In the genomic region with DNA sequence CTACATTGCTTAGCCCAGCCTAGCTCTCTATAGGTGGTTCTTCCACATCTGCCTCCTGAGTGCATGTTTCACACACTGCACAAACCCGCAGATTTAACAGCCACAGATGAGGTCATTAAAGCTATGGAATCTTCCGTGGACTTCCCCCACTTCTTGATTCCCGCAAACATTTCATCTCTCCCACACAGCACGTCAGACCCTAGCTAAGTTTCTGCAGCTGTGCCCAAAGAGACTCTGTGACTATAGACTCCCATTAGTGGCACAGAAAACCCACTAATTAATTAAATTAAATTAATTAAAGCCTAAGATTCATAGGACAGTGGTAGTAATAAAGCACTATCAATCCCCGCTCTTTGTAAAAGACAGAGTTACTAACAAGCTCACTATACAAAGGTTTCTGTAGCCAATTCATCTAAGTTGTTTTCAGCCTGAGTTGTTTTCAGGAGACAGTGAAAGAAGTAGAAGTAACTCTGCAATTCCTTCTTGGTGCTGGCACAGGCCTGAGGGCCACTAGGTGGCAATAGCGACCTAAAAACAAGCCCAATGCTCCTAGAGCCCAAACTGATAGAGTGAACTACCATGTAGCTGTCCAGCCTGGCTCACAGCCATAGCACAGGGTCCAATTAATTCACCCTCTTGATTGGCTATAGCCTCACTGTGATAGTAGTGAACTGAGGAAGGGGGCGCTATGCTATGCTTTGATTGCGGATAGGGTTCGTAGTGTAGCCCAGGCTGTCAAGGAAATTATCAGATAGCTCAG, we compare ENCODE assay signal across 8 mouse cellular contexts. TPM values are rescaled to one million over a fixed set of nuclear protein-coding genes. Genes with fewer than 3 reads are reported as not detected.
DNase-seq lines count a peak whose midpoint lies in the region; ATAC-seq lines count a peak whose summit lies in the region.

No protein-coding gene starts in this region.

- H3K36me3 ChIP-seq in intestine, embryonic 16.5 days (ENCODE audit: control insufficient read depth, insufficient read depth, low read length): no peaks in the 10 kb centered on the region
- H3K36me3 ChIP-seq in midbrain, embryonic 13.5 days: no peaks in the 10 kb centered on the region

- ATAC-seq in intestine, embryonic 16.5 days: peak; percentile 67; the same call in 1 of the 2 replicates
- ATAC-seq in midbrain, embryonic 13.5 days: peak; percentile 87
- ATAC-seq in erythroblast, adult 5-6 weeks (replicated peaks; ENCODE audit: low FRiP score, poor library complexity, severe bottlenecking): no peak

- no peaks in the 10 kb centered on the region for H3K27me3 ChIP-seq in intestine, embryonic 16.5 days (replicated peaks; ENCODE audit: control insufficient read depth, insufficient read depth, low read length)
- no peaks in the 10 kb centered on the region for H3K27me3 ChIP-seq in midbrain, embryonic 13.5 days

- intact Hi-C loops in left cerebral cortex, postnatal 36 days (cut with DNase I): loop anchor here (1.0 to 5.0 kb wide), 3 partner anchors 51 to 318 kb away; no protein-coding TSS in a partner anchor

- no peaks in the 10 kb centered on the region for H3K4me1 ChIP-seq in intestine, embryonic 16.5 days (ENCODE audit: control insufficient read depth, insufficient read depth, low read length)
- H3K4me1 ChIP-seq in midbrain, embryonic 13.5 days (replicated peaks): 0 out of 2 replicates have a peak, but pooled peaks cover 2% of the 10 kb centered on the region

- 41% methylated on average over 9 of the region's 9 CpGs for WGBS in intestine, embryonic 16.5 days
- WGBS in midbrain, embryonic 13.5 days: 54% methylated on average over 9 of the region's 9 CpGs

- no peak overlapping the region for H3K9ac ChIP-seq in intestine, embryonic 16.5 days (ENCODE audit: low read depth, low read length)
- no peak overlapping the region for H3K9ac ChIP-seq in midbrain, embryonic 13.5 days (replicated peaks)

- H3K4me3 ChIP-seq in intestine, embryonic 16.5 days (ENCODE audit: low read length): no peak overlapping the region
- H3K4me3 ChIP-seq in midbrain, embryonic 13.5 days (replicated peaks): no peak overlapping the region

- H3K27ac ChIP-seq in intestine, embryonic 16.5 days (ENCODE audit: low read length): no peak overlapping the region
- no peak overlapping the region for H3K27ac ChIP-seq in midbrain, embryonic 13.5 days

- no peaks in the 10 kb centered on the region for H3K9me3 ChIP-seq in intestine, embryonic 16.5 days (ENCODE audit: control insufficient read depth, low read length)
- no peaks in the 10 kb centered on the region for H3K9me3 ChIP-seq in midbrain, embryonic 13.5 days

- H3K4me2 ChIP-seq in intestine, embryonic 16.5 days (ENCODE audit: low read depth, low read length): no peak overlapping the region
- no peak overlapping the region for H3K4me2 ChIP-seq in midbrain, embryonic 13.5 days (replicated peaks)

- DNase-seq in ZHBTc4 (ENCODE audit: low read depth, low spot score): peak; percentile 88
- DNase-seq in embryo, embryonic 10.5 days (ENCODE audit: low spot score): peak; percentile 81
- DNase-seq in gastrocnemius, postnatal 4 days (ENCODE audit: low spot score in 2 of 2): peak; percentile 22 to 62
- DNase-seq in left cerebral cortex, postnatal 36 days (ENCODE audit: low spot score in 2 of 2): peak; percentile 61 to 68
- DNase-seq in spleen, adult 12 weeks (ENCODE audit: low spot score): peak; percentile 47

RNA-seq across cellular contexts. Expression of a gene that starts 54.0 kb away (rescaled TPM):
- 10 to 100 TPM; 25.4 to 26.6 TPM for total RNA-seq in gastrocnemius, postnatal 4 days (2021)
- 13.8 and 14.3 TPM in 2 replicates for polyA plus RNA-seq in intestine, embryonic 16.5 days (2015; fragmentation: Nextera tagmentation; extraction: Ambion mirVana)
- total RNA-seq in left cerebral cortex, postnatal 36 days (2021): 100 to 1,000 TPM in 1 of 2 experiments, 10 to 100 TPM in 1; 87.4 to 104 TPM
- 25.0 and 30.5 TPM in 2 replicates for polyA plus RNA-seq in midbrain, embryonic 13.5 days (2015; fragmentation: Nextera tagmentation; extraction: Ambion mirVana)
- total RNA-seq in erythroblast, adult 5-6 weeks (2015; ENCODE audit: low replicate concordance): 0.63 and 0.96 TPM in 2 replicates
- 0.42 and 1.6 TPM in 2 replicates for total RNA-seq in erythroblast, adult 5-6 weeks (2017; ENCODE audit: low replicate concordance)

Comparison
In these comparisons a context has a peak if more than half of its experiments do, and no peak if none do; other contexts are left out.
1. RNA of a gene that starts 54.0 kb away (total RNA-seq): 87.4 to 104 TPM in left cerebral cortex, postnatal 36 days and 25.4 to 26.6 TPM in gastrocnemius, postnatal 4 days; 0.42 to 1.6 TPM in erythroblast, adult 5-6 weeks; every median in the first group is over 10 times any median in the second.
2. Peak in every context shown above with its lines, with median percentiles within 50 percentile points of each other: DNase-seq.